Mouse (Mus musculus) heart, adult 2 months (tissue): ENCODE measurements at regions not wholly inside any gene's neighbourhood (a gene's known extent, or its start where the extent isn't known, plus 50 kb on each side); places are given as distances from the start of the nearest gene placed in this dataset.

Experiments used
- DNase-seq, 2 experiments: peaks; one replicate each; pipeline ENCODE4 v3.0.0; 2021
- H3K27ac ChIP-seq: fragments of 200-600 bp; 2 replicates; pipeline ENCODE4 v1.8.1; 2022
- H3K27me3 ChIP-seq: fragments of 200-500 bp; 2 replicates; pipeline ENCODE4 v1.6.1; 2012; ENCODE audit warnings: mild to moderate bottlenecking, low read length, inconsistent platforms, mixed read lengths; ENCODE audit not compliant: control insufficient read depth, insufficient read depth
- H3K36me3 ChIP-seq: fragments of 200-500 bp; 2 replicates; pipeline ENCODE4 v1.6.1; 2012; ENCODE audit warnings: low read length, inconsistent platforms; ENCODE audit not compliant: control insufficient read depth, insufficient read depth
- H3K4me1 ChIP-seq: fragments of 200-500 bp; 2 replicates; pipeline ENCODE4 v1.6.1; 2011; ENCODE audit warnings: low read length; ENCODE audit not compliant: control insufficient read depth, insufficient read depth
- H3K4me3 ChIP-seq: fragments of 200-600 bp; 2 replicates; pipeline ENCODE4 v1.8.1; 2022
- H3K79me2 ChIP-seq: fragments of 200-500 bp; replicated peaks from 2 replicates; pipeline ENCODE4 v1.6.1; 2012; ENCODE audit warnings: mild to moderate bottlenecking, inconsistent platforms, low read length, moderate library complexity, mixed read lengths; ENCODE audit not compliant: control insufficient read depth, insufficient read depth
- H3K9ac ChIP-seq: fragments of 200-500 bp; 2 replicates; pipeline ENCODE4 v1.6.1; 2012; ENCODE audit warnings: low read depth, mild to moderate bottlenecking, control low read depth, inconsistent platforms, low read length, mixed read lengths
- CTCF ChIP-seq: fragments of 200-600 bp; IDR thresholded peaks from 2 replicates; pipeline ENCODE4 v1.8.1; 2022; ENCODE audit warnings: antibody characterized with exemption, mild to moderate bottlenecking, moderate library complexity
- EP300 ChIP-seq: fragments of 200-500 bp; IDR thresholded peaks from 2 replicates; pipeline ENCODE4 v1.6.1; 2011; ENCODE audit warnings: low read depth, low read length, control low read depth; ENCODE audit not compliant: insufficient read depth
- POLR2A ChIP-seq: fragments of 200-500 bp; IDR thresholded peaks from 2 replicates; pipeline ENCODE4 v1.6.1; 2011; ENCODE audit warnings: mild to moderate bottlenecking, low read depth, low read length, control low read depth; ENCODE audit not compliant: insufficient read depth
- WGBS: fragments of 180-500 bp; shearing (Covaris S2); methylation state at CpG from one replicate; pipeline ENCODE4 v1.1.7; 2018; 5-methylcytosine and 5-hydroxymethylcytosine counted together
- intact Hi-C: fragments of 180-260 bp; cut with DNase I; formaldehyde crosslinking; loops from one replicate; pipeline ENCODE4 v1.15.1; 2025

DNA sequence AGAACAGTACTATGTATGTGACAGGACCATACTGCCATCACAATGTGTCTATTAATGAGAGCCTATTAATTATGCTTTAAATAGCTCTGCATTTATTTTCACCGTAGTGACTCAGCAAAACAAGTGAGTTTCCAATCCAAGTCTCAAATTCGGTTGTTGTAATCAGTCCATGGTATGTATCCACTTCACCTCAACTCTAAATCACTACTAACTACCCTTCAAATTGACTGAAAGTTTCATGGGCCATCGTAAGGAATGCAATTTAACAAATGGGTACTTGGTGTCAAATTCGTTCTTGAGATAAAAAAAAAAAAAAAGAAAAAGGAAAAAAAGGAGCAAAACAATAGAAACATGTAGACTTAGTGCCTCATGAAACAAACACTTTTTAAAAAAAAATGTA lies 433.2 kb downstream of the 1190002N15Rik start:
- Histone ChIP-seq H3K9ac (no peak overlapping the region), H3K27ac (no peak overlapping the region), H3K4me1 (no peaks in the 10 kb centered on the region), H3K27me3 (no peaks in the 10 kb centered on the region), H3K79me2 (no peaks in the 10 kb centered on the region), H3K4me3 (no peak overlapping the region), H3K36me3 (no peaks in the 10 kb centered on the region)
- DNase-seq, result no peak
- intact Hi-C loops, result no loop called here
- WGBS, result 67% methylated on average over 4 of the region's 4 CpGs
- TF ChIP-seq CTCF (no peak), POLR2A (no peak), EP300 (no peak)

DNA sequence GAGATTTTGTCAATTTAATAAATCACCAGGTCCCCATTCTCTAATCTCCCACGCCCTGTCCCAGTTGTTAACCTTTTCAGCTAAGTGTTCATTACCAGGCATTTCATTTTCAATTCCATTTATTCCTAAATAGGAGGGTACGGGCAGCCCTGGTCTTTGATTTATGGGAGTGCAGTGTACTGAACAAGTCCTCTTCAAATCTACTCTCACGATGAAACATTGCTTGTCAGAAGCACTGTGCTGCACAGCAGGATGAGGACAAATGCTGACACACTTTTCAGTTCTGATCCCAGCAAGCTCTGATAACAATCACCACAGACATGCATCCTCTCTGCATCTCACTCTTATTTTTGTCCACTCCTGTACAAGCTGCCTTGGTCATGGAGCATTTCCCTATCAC lies 435.9 kb downstream of the 1190002N15Rik start:
- 77% methylated on average over 3 of the region's 3 CpGs for WGBS
- Histone ChIP-seq H3K27ac (no peak overlapping the region), H3K36me3 (no peaks in the 10 kb centered on the region), H3K79me2 (no peaks in the 10 kb centered on the region), H3K4me1 (no peaks in the 10 kb centered on the region), H3K27me3 (no peaks in the 10 kb centered on the region), H3K4me3 (no peak overlapping the region), H3K9ac (no peak overlapping the region)
- DNase-seq, result no peak
- TF ChIP-seq EP300, result no peak
- TF ChIP-seq POLR2A, result no peak
- TF ChIP-seq CTCF, result no peak
- intact Hi-C loops, result no loop called here

DNA sequence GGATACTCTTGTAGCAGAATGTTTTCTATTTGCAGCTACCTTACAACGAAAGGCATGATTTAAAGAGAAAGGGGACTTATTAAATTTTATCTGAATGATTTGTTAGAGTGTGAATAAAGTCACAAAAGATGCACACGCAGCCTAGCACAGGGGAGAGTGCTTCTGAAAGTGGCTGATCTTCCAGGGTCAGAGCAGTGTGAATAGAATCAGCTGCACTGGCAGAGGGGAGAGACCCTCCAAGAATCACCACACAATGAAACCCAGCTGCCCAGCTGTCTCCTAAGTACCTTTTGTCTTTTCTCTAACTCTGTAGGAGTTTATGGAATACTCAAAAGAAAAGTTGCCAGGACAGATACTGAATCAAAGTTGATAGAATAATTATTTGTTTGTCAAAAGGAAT lies 443.1 kb downstream of the 1190002N15Rik start:
- Histone ChIP-seq H3K4me3 (no peak overlapping the region), H3K27ac (no peak overlapping the region), H3K36me3 (no peaks in the 10 kb centered on the region), H3K27me3 (no peaks in the 10 kb centered on the region), H3K9ac (no peak overlapping the region), H3K79me2 (no peaks in the 10 kb centered on the region), H3K4me1 (no peaks in the 10 kb centered on the region)
- intact Hi-C loops, result no loop called here
- 74% methylated on average over 2 of the region's 2 CpGs for WGBS
- no peak for TF ChIP-seq POLR2A
- no peak for TF ChIP-seq CTCF
- TF ChIP-seq EP300, result no peak
- DNase-seq, result no peak

DNA sequence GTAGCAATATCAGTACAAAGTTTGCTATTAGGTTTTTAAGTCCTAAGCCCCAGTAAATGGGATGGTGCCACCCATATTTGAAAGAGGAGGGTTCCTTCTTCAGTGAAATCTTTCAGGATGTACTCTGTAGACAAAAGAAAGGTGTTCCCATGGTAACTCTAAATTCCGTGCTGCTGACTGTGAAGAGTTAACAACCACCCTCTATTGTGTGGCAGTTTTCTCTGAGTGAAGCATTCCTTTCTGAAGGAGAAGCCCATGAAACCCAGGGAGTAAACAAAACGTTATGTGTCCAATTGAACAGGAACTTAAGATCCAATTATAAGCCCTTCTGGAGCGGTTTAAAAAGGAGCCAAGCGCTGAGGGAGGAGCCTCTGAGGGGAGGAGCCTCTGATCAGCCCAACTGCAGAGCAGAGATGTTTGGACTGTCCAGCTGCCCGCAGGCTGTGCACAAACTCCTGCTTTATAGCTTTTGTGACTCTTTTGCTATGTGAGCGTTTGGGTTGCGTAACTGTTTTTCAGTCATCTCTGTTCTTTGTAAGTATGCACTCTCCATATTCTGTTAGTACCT lies 446.1 kb downstream of the 1190002N15Rik start:
- H3K4me3 ChIP-seq, result no peak overlapping the region
- H3K27me3 ChIP-seq, result no peaks in the 10 kb centered on the region
- no peaks in the 10 kb centered on the region for H3K79me2 ChIP-seq
- TF ChIP-seq POLR2A (no peak), CTCF (no peak), EP300 (no peak)
- no peak overlapping the region for H3K9ac ChIP-seq
- intact Hi-C loops, result no loop called here
- H3K27ac ChIP-seq, result no peak overlapping the region
- no peaks in the 10 kb centered on the region for H3K4me1 ChIP-seq
- WGBS, result 63% methylated on average over 7 of the region's 7 CpGs
- no peak for DNase-seq
- H3K36me3 ChIP-seq, result no peaks in the 10 kb centered on the region

DNA sequence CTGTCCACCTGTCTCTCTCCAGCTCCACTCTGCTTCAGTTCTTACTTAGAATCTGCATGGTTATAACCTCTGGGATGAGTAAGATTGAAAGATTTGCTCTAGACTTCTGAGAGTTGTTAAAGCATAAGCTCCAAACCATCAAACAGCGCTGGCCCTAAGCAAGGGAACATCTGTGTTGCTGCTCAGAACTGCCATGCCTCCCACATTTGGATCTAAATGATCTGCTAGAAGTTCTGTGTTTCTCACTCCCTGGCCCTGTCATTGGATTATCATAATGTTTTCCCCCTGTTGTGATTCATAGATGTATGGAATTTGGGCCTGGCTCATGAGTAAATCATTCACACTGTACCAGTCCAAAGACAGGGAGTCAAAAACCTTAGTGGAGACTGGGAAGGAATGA lies 448.1 kb downstream of the 1190002N15Rik start:
- Histone ChIP-seq H3K4me3 (no peak overlapping the region), H3K79me2 (no peaks in the 10 kb centered on the region), H3K9ac (no peak overlapping the region), H3K36me3 (no peaks in the 10 kb centered on the region), H3K27me3 (no peaks in the 10 kb centered on the region), H3K4me1 (no peaks in the 10 kb centered on the region), H3K27ac (no peak overlapping the region)
- DNase-seq, result no peak
- intact Hi-C loops, result no loop called here
- WGBS, result 90% methylated on average over 1 of the region's 1 CpGs
- no peak for TF ChIP-seq CTCF
- no peak for TF ChIP-seq EP300
- no peak for TF ChIP-seq POLR2A

DNA sequence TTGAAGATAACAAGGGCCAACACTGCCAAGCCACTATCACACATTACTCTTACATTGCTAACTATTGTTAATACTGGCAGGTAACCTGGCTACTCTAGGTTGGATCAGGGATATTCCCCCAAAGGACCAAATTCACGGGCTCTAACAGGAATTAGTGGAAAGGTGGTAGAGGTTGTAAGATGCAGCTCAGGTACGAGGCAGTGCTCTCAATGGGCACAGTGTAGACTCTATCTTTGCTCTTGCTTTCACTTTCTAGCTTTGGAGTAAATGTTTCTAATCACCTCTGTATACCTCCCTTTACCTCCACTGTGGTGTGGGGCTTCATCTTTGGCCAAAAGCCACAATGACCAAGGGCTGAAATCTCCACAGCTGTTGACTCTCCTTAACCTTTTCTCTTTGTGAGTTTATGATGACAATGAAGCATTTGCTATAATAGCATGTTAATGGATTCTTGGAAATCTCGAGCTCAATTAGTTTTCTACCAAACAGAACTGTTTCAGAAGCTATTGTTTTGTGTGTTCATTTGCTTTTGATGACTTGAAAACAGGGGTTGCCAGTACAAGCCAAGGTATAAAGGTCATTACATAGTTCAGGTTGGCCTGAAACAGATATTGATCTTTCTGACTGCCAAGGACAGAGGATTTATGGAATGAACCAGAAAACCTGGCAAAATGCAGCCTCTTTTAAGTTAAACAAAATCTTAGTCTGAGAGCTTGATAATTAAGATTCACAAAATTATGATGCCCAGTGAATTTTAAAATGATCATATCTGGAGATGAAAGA lies 454.1 kb downstream of the 1190002N15Rik start:
- H3K9ac ChIP-seq, result no peak overlapping the region
- intact Hi-C loops, result no loop called here
- H3K4me1 ChIP-seq, result no peaks in the 10 kb centered on the region
- no peak for DNase-seq
- no peaks in the 10 kb centered on the region for H3K27me3 ChIP-seq
- H3K27ac ChIP-seq, result no peak overlapping the region
- H3K36me3 ChIP-seq, result no peaks in the 10 kb centered on the region
- 69% methylated on average over 3 of the region's 3 CpGs for WGBS
- no peak overlapping the region for H3K4me3 ChIP-seq
- TF ChIP-seq EP300, result no peak
- TF ChIP-seq POLR2A, result no peak
- TF ChIP-seq CTCF, result no peak
- H3K79me2 ChIP-seq, result no peaks in the 10 kb centered on the region
